Mouse (Mus musculus) A20 (cell line): ENCODE results near the gene Kcnj4.
A peak's percentile ranks its signal among the peaks of the same experiment; 100 is the strongest.

Experiments
- DNase-seq: peaks from one replicate; pipeline ENCODE4 v3.0.0-alpha.2; 2011; ENCODE audit warnings: low read depth, low spot score

Gene Kcnj4

GRCm38 (mm10) chr15:79455106-79455810 lies 49.8 kb downstream of the Kcnj4 start, which contains the start of gene Csnk1e:
Gene Csnk1e, minus strand, starts transcription at chr15:79455566.
- peak; percentile 51 for DNase-seq

GRCm38 (mm10) chr15:79453831-79454230 lies 51.2 kb downstream of the Kcnj4 start:
- DNase-seq, result no peak

- DNase-seq, result no peak
Observed at GRCm38 (mm10) chr15:79448041-79448440, 57.0 kb downstream of the Kcnj4 start.

- DNase-seq, result peak; percentile 37
Observed at GRCm38 (mm10) chr15:79445786-79446654, 59.0 kb downstream of the Kcnj4 start.

GRCm38 (mm10) chr15:79443856-79444410 lies 61.1 kb downstream of the Kcnj4 start:
- DNase-seq, result no peak

- DNase-seq, result no peak
Observed at GRCm38 (mm10) chr15:79442961-79443518, 62.0 kb downstream of the Kcnj4 start.

- DNase-seq, result no peak
Observed at GRCm38 (mm10) chr15:79442257-79442611, 62.8 kb downstream of the Kcnj4 start.

GRCm38 (mm10) chr15:79441331-79442256 lies 63.4 kb downstream of the Kcnj4 start:
- peak; percentile 74 for DNase-seq

- no peak for DNase-seq
Observed at GRCm38 (mm10) chr15:79440651-79441330, 64.2 kb downstream of the Kcnj4 start.

- no peak for DNase-seq
Observed at GRCm38 (mm10) chr15:79440223-79440622, 64.8 kb downstream of the Kcnj4 start.

- no peak for DNase-seq
Observed at GRCm38 (mm10) chr15:79439386-79439785, 65.7 kb downstream of the Kcnj4 start.

- DNase-seq, result no peak
Observed at GRCm38 (mm10) chr15:79438816-79439215, 66.2 kb downstream of the Kcnj4 start.

- DNase-seq, result no peak
Observed at GRCm38 (mm10) chr15:79438209-79438810, 66.7 kb downstream of the Kcnj4 start.

GRCm38 (mm10) chr15:79437541-79438208 lies 67.4 kb downstream of the Kcnj4 start:
- DNase-seq, result no peak

GRCm38 (mm10) chr15:79436481-79436921 lies 68.5 kb downstream of the Kcnj4 start:
- DNase-seq, result no peak

GRCm38 (mm10) chr15:79435191-79435671 lies 69.8 kb downstream of the Kcnj4 start:
- DNase-seq, result no peak
